Mouse (Mus musculus): ENCODE measurements at regions not wholly inside any gene's neighbourhood (a gene's known extent, or its start where the extent isn't known, plus 50 kb on each side); places are given as distances from the start of the nearest gene placed in this dataset.
"Not testable (repeated sequence)": the region's sequence is repeated elsewhere in the genome, so short reads cannot be mapped to it uniquely, and the experiment has no call there.

DNA sequence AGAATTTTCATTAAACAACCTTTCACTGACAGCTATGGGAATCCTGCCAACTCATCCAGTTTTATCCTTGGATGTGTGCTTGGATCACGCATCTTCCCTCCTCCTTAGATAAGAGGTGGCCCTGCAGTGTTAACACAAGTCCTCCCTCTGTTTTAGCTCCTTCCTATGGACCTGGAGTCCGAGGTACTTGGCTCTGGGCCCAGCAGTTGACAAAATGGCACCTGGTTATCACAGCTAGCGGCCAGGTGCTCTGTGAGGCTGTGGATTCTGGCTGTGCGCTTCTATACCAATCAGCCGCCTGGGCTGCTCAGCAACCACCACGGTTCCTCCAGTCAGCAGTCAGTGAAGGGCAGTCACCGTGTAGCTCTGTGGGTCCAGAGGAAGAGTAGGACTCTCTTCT is 157.4 kb downstream of the Prdm2 start:
- DNase-seq (ENCODE audit: low read depth, low spot score), result no peak

DNA sequence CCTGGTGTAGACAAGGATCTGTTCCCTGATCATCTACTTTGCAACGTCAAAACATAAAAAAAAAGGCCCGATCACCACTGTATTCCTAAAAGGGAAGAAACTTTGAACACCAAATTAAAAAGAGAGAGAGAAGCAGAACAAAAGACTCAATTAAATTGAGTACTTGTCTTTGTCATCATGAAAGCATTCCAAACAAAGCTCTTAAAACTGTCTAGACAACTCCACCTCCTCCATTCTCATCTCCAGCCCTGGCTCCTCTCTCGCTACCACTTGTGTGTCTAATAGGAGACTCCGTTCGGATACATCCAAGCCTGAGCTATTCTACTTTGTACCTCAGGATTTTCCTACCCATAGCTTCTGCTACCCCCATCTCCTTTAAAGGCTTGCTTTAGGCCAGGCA is 159.8 kb downstream of the Prdm2 start:
- DNase-seq (ENCODE audit: low read depth, low spot score), result no peak

DNA sequence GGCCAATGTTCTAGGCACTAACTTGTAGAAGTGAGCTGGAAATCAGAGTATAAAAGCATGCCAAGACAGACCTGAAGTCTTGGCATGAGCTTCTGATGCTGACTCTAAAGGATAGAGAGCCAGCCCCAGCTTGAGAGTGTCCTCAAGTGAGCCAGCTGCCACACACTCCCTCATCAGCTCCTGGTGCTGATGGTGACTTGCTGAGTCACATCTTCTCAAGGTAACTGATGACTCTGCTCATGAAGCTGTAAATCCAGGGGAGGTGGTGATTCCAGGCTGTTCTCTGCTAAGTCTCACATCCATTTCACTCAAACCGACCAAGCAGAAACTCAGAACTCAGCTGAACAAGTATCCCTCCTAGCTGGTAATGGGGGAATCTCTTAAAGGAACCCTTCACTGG is 161.6 kb downstream of the Prdm2 start:
- DNase-seq (ENCODE audit: low read depth, low spot score), result peak; percentile 29

DNA sequence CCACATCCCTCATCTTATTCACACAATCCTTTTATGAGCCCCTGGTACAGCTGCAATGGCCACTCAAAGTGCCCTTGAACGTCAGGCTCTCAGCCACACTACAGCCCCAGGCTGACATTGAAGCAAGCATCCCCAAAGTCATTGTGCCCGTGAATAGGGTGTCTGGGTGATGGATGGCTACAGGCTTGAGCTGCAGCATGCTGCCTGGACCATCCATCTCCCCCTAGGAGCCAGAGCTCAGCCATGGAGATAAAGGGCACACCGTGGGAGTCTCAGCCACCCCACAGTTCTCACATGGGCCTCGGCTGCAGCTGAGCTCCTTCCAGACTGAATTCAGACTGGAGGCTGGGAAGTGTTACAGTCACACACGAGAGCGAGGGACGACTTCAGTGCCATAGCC is 167.6 kb downstream of the Prdm2 start:
- no peak for DNase-seq (ENCODE audit: low read depth, low spot score)

DNA sequence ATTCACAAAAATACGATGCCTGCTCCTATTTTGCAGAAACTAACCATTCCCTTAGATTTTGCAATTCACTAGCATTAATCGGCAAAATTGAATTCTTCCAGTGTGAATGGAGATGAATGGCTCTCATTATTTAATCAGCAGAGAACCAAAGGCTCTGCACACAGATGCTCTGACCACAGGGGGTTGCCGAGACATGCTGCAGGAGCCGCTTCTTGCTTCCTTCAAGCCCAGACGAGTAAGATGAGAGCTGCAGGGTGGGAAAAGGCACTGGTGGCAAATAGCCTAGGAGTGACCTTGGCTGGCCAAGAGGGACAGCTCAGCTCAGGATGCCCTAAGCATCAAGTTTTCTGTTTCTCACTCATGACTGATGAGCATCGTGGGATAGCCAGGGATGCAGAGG is 170.0 kb downstream of the Prdm2 start:
- DNase-seq (ENCODE audit: low read depth, low spot score), result peak; percentile 79

DNA sequence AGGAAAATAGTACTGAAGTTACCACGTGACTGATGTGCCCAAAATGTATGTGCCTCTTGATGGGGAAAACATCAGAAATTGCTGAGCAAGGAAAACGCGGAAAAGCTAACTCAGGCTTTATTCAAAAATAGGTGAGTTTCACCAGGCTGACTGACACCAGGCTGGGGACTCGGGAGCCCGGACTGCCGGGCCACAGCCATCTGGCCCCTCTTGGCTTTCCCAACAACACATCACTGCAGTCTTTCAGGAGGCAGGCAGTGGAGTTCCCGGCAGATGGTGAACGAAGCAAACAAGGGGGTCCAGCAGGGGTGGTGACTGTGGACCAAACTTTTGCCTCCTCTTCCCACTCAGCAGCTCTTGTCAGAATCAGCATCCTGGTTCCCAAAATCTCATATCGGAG is 174.2 kb downstream of the Prdm2 start:
- no peak for DNase-seq (ENCODE audit: low read depth, low spot score)

DNA sequence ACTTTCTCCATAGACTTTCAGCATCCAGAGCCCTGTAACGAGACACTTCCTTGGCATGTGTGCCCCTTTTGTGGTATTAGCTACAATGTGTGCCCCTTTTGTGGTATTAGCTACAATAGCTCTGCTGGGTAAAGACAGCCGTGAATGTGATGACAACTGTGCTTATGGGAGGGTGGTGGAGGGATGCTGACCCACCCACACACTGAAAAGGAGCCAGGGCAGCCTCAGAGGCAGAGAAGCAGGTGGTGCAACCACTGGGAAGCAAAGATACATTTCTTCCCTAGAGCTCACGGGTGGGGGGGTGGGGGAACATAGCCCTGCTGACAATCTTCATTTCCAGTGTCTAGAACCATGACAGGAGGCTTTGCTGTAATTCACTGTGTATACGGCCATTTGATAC is 176.1 kb downstream of the Prdm2 start:
- DNase-seq (ENCODE audit: low read depth, low spot score), result no peak

DNA sequence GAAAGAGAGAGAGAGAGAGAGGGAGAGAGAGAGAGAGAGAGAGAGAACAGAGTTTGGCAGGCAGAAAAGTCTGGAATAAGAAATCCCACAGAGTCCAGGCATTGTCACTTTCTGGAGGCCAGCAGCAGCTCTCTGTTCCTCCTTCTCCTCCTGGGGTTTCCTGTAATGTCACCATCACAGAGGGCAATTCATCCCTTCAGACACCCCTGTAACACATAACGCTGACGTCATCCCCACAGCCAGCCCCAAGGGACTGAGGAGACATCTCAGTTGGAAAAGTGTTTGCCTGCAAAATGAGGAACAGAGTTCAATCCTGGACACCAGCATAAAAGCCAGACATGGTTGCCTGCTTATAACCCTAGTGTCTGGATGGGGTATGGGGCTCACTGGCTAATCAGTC is 177.7 kb downstream of the Prdm2 start:
- DNase-seq (ENCODE audit: low read depth, low spot score), result not testable (repeated sequence)

DNA sequence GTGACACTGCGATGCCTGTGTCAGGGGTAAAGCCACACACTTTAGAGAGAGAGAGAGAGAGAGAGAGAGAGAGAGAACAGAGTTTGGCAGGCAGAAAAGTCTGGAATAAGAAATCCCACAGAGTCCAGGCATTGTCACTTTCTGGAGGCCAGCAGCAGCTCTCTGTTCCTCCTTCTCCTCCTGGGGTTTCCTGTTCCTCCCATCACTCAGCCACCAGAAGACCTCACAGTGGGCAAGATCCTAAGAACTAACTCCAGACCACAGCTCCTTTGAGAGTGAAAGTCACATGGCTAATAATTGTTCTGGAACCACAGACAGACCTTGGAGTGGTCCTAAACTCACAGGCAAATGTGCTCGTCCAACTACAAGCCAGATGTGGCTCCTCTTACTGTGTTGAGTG is 178.5 kb downstream of the Prdm2 start:
- not testable (repeated sequence) for DNase-seq (ENCODE audit: low read depth, low spot score)

DNA sequence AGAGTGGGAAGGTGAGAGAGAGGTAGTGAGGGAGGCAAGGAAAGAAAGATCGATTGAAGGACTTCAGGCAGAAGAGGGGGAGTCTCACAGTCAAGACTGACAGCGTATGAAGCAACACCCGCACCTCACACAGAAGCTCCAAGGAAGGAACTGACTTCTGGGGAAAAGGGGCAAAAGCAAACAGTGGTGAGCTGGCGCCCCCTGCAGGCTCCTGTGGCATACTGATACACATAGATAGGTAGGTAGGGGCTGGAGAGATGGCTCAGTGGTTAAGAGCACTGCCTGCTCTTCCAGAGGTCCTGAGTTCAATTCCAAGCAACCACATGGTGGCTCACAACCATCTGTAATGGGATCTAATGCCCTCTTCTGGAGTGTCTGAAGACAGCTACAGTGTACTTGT is 183.0 kb downstream of the Prdm2 start:
- not testable (repeated sequence) for DNase-seq (ENCODE audit: low read depth, low spot score)

DNA sequence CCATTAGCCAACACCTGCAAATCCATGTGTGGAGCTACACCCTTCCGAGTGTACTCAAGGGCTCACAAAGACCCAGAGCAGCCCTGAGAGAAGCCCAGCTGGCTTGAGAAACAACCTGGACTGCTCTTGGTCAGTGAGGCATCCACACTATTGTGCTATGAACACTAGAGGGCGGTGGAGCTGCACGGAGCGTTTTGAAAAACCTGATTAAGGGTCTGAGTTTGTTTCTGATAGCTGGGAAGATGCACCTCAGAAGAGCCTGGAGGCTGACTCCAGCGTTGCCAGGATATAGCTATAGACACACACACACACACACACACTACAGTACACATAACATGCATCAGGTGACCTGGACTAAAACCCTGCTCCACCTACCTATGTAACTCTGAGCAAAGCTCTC is 185.5 kb downstream of the Prdm2 start:
- DNase-seq (ENCODE audit: low read depth, low spot score), result peak; percentile 72

DNA sequence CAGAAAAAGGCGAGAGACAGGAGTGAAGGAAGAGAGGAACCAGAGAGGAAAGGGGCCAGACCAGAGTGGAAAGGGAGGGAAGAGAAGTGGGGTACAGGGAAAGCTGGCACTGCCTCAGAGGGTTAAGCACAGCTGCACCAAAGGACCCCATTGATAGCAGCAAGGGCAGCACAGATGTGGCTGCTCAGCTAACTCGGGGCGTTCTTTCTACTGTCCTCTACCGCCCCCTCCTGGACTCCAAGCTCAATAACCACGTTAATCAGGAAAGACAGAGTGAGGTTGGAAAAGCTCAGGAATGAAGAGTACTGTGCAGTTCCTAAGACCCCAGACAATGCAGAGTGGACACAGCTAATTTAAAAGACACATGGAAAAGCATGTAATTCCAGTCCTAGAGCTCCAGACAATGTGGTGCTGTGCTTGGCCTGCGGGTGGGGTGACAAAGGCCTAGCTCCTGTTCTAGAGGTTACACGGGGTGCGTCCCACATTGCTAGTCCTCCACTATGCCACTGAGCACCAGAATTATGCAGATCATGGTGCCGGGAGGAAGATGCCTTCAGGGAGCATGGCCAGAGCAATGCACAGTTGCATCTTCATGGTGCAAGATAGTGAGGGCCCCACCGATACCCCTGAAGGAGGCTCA is 191.4 kb downstream of the Prdm2 start:
- DNase-seq (ENCODE audit: low read depth, low spot score), result peak; percentile 72

DNA sequence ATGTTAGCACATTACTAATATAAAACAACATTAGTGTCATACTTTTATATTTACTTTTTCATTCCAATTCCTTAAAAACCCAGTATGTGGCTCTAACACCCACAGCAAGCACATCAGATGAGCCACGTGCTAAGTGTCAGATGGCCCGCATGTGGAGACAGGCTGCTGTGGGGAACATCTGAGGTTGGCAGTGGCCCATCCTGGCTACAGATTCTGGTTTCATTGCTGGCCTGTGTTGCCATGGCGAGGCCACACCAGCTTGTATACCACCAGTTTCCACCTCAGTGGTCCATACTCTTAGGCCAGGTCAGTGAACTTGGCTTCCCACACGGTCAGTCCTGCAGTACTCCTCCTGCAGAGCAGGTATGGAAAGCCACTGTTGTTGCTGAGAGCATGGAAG is 192.1 kb downstream of the Prdm2 start:
- no peak for DNase-seq (ENCODE audit: low read depth, low spot score)

DNA sequence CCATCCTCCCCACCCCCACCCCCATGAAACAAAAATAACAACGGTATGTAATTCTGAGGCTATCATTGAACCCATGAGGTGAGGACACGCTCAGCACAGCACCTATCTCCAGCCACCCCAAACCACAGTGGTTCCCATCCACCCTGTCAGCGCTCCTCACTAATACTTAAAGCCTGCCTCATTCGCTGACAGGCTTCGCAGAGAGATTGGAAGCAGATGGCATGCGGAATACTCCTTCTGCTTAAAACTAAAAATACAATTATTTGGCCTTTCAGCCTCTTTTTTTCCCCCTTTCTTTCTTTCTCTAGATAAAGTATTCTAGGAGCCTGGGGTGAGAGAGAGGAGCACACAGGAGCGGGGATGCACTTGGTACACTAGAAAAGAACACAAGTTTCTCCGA is 199.9 kb downstream of the Prdm2 start:
- peak; percentile 33 for DNase-seq (ENCODE audit: low read depth, low spot score)

DNA sequence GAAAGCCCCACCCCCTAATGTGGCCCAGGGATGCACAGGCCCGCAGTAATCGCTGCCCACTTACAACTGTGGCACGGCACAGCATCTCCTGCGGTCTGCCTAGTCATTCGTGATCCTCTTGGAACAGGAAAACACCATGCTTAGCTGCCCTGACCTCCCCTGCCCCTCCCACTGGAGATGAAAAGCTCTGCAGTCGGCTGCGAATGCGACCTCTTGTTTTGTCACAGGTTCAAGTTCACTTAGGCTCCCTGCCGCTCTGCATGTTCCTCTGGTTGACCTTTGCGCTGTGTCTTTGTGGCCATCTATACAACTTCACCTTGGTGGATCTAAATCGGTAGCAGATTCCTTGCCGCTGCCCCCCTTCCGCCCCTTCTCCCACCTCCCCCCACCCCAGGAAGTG is 210.8 kb downstream of the Prdm2 start:
- no peak for DNase-seq (ENCODE audit: low read depth, low spot score)

DNA sequence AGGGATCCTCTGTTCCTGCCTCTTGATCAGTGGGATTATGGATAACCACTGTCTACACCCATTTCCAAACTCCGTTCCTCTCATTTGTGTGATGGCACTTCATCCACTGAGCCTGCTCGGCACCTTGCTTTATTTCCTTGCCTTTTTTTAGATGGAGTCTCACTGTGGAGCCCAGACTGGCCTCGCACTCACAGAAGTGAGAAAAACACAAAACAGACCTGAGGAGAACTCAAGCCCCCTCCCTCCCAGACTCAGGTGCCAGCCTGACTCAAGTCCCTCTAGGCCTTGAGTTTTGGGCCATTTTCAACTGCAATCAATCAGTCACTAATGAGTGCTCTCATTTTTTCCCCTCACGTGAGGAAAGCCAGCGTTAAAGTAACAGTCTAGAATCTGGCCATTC is 211.3 kb downstream of the Prdm2 start:
- DNase-seq (ENCODE audit: low read depth, low spot score), result no peak

DNA sequence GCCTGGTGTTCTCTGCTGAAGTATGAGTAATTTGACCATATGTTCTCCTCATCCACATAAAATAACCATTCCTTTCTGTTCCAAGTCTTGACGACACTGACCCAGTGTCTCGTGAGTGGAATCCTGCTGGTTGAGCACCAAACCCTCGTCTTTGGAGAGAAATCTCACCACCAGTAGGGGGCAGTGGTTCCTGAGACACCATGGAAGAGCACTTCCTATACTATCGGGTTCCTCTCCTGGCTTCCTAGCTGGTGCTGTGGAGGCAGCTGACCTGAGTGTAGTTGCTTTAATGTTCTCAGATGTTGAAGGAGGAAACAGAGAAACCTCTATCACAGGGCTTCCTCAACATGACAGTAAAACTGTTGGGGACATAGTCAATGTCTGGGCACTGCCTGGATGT is 216.4 kb downstream of the Prdm2 start:
- DNase-seq (ENCODE audit: low read depth, low spot score), result peak; percentile 29

DNA sequence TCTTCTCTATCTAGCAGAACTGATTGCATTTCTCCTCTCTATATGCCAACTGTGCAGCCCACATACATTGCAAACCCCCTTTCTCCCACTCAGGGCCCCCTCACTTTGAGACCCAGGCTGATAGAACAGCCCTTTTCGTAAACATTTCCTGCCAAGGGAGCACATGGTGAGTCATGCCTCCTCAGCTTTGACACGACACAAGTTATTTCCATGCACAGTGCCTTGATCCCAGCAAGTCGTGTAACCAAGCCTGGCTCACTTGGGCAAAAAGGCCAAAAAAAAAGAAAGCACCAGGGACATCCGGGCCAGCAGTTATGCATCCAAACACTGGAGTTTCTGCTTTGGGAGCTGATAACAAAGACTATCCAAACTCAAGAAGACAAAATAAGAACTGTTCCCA is 221.4 kb downstream of the Prdm2 start:
- DNase-seq (ENCODE audit: low read depth, low spot score), result peak; percentile 60

DNA sequence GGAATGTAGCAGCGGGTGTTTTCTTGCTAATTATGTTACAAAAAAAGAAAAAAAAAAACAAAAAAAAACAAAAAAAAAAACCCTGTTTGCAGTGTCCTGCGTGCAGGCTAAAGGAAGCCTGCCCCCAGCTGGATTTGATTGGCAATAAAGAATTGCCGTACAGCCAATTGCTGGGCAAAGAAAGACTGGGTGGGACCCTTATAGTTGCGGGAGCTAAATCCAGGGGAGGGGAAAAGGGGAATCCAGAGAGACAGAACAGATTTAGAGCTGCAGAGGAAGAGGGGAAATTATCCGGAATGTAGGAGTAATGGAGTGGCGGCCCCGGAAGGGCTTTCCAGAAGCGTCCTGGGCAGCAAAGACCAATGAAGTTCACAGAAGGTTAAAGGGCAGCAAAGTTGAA is 223.6 kb downstream of the Prdm2 start:
- DNase-seq (ENCODE audit: low read depth, low spot score), result peak; percentile 41

DNA sequence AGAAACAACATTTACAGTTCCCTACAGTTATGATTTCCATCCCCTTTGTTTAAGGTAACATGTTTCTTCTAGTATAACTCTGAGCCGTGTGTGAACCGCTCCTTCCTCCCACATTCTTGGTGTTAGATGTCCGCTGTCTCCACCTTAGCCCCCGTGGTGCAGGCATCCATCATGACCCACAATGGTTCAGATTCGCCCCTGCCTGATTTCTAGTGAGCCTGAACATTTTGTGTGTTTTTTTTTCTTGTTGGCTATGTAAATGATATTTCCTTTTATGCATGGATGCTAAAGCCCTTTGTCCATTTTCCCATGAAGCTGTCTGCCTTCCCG is 229.5 kb downstream of the Prdm2 start:
- no peak for DNase-seq (ENCODE audit: low read depth, low spot score)

DNA sequence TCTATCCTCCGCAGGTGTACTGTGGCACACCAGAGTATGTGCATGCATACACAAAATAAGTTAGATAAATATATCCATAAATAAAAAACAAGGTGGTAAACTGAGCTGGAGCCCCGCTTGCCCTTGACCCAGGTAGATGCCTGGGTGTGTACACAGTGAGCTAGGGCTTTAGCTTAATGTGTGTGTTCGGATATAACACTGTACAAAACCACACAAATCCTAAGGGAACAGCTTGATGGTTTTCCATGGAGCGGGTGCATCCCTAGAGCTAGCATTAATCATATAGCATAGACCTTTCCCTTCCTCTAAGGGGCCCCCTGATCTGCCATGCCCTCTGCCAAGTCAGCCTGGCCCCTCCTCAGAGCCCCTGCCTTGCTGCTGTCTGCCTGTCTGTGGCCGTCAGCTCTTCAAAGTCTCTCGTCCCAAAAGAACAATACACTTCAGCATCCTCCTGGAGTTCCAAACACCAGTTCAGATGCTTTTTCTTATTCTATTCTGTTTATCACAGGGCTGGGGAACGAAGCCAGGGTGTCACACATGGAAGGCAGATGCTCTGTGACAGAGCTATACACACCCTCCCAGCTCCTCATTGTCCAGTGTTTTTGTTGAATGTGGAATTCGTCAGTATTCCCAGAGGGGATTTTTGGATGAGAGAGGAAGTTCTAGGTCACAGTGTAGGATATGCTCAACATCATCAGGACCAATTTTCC is 230.1 kb downstream of the Prdm2 start:
- DNase-seq (ENCODE audit: low read depth, low spot score), result no peak

DNA sequence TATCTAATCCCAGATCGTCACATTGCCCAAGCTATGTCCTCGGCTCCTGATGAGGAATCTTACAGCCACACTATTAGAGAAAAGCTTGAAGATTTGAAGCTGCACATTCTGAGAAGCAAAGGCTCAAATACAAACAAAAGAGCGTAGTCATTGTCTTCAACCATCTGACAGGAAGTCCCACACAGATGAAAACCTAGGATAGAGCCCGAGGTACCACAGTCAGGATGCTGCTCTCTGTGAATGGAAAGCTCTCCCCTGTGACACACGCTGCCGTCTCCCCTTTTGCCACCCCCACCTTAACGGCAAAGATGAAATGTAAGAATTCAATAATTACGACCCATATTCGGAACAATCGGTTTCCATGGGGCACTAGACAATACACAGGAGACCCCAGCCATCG is 237.2 kb downstream of the Prdm2 start:
- DNase-seq (ENCODE audit: low read depth, low spot score), result no peak

DNA sequence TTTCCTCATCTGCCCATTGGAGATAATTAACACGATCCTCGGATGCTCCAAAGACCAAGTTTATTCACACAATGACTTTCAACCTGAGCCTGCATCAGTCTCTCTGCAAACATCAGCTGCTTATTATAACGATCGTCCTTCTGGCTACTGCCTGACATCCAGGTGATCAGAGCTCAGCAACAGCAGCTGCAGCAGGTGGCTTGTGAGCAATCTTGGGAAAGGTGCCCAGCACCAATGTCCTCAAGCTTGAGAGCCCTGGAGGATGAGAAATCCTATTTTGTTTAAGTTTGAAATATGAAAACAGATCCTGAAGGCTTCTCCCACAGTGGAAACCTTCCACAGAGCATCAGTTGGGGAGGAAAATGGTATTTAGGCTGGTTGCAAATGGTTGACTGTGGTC is 242.8 kb downstream of the Prdm2 start:
- no peak for DNase-seq (ENCODE audit: low read depth, low spot score)

DNA sequence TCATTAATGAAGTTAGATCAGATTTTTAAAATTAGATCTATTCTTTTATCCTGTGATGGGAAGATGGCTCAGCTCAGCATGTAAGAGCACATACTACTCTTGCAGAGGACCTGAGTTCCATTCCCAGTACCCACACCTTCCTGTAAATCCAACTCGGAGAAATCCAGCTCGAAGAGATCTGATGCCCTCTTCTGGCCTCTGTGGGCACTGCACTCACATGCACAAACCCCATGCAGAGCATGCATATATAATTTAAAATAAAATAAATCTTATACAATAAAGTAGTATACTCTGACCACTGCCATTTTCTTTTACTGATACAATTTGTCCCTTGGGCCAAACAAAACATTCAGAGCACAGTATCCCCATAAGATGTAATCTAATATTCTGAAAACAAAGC is 245.2 kb downstream of the Prdm2 start:
- no peak for DNase-seq (ENCODE audit: low read depth, low spot score)
